Mouse (Mus musculus) heart, embryonic 11.5 days (tissue): ENCODE results near the gene Pde4b. TPM values are rescaled to one million over a fixed set of nuclear protein-coding genes. Genes with fewer than 3 reads are reported as not detected.

Experiments
- ATAC-seq: fragments of 200-750 bp; cut with Nextera tagmentation; replicated peaks from 2 replicates; pipeline ENCODE4 v1.8.0; 2017; ENCODE audit warnings: moderate library complexity; ENCODE audit not compliant: insufficient number of reproducible peaks, low FRiP score, low TSS enrichment
- H3K27ac ChIP-seq: fragments of 300-500 bp; sonication (generic); 2 replicates; pipeline ENCODE4 v1.5.1; 2014; ENCODE audit warnings: mild to moderate bottlenecking, low read depth, low read length
- H3K27me3 ChIP-seq: fragments of 300-500 bp; sonication (generic); 2 replicates; pipeline ENCODE4 v1.6.1; 2014; ENCODE audit warnings: mild to moderate bottlenecking, low read length, mixed read lengths; ENCODE audit not compliant: control insufficient read depth, insufficient read depth
- H3K36me3 ChIP-seq: fragments of 300-500 bp; sonication (generic); 2 replicates; pipeline ENCODE4 v1.6.1; 2014; ENCODE audit warnings: mild to moderate bottlenecking, low read length, moderate library complexity, mixed read lengths; ENCODE audit not compliant: control insufficient read depth, insufficient read depth
- H3K4me1 ChIP-seq: fragments of 300-500 bp; sonication (generic); 2 replicates; pipeline ENCODE4 v1.6.1; 2014; ENCODE audit warnings: low read length; ENCODE audit not compliant: control insufficient read depth, insufficient read depth
- H3K4me2 ChIP-seq: fragments of 300-500 bp; sonication (generic); 2 replicates; pipeline ENCODE4 v1.6.1; 2014; ENCODE audit warnings: mild to moderate bottlenecking, moderate library complexity
- H3K4me3 ChIP-seq: fragments of 300-500 bp; sonication (generic); 2 replicates; pipeline ENCODE4 v1.5.1; 2014; ENCODE audit warnings: low read depth, low read length
- H3K9ac ChIP-seq: fragments of 300-500 bp; sonication (generic); 2 replicates; pipeline ENCODE4 v1.6.1; 2014; ENCODE audit warnings: mild to moderate bottlenecking, low read depth, low read length, moderate library complexity
- H3K9me3 ChIP-seq: fragments of 300-500 bp; sonication (generic); replicated peaks from 2 replicates; pipeline ENCODE4 v1.6.1; 2016; ENCODE audit warnings: low read length; ENCODE audit not compliant: control insufficient read depth
- WGBS: fragments of 180-500 bp; shearing (Covaris S2); extraction: QIAGEN DNeasy Blood & Tissue Kit; methylation state at CpG from one replicate; pipeline ENCODE4 v1.1.7; 2014; ENCODE audit not compliant: insufficient replicate concordance; 5-methylcytosine and 5-hydroxymethylcytosine counted together
- polyA plus RNA-seq: library from polyadenylated mRNA; unstranded; fragments of >200 nt; fragmentation: Nextera tagmentation; extraction: Ambion mirVana; gene quantifications from 2 replicates; pipeline ENCODE4 v1.2.1, GENCODE M21; 2014

The Pde4b gene
- polyA plus RNA-seq, 1 experiment from 2014 or later: 23.9 TPM

- Histone ChIP-seq H3K27ac (no peak overlapping the region), H3K4me1 (peaks cover 17% of the 10 kb centered on the region), H3K9ac (no peak overlapping the region), H3K9me3 (no peaks in the 10 kb centered on the region), H3K4me2 (peak overlapping the region; percentile 55), H3K36me3 (no peaks in the 10 kb centered on the region), H3K27me3 (no peaks in the 10 kb centered on the region), H3K4me3 (no peak overlapping the region)
- ATAC-seq: no peak
- 54% methylated on average over 12 of the region's 12 CpGs for WGBS
Measured at GRCm38 (mm10) chr4:102588668-102589455, 501.5 kb downstream of the Pde4b start.

- Histone ChIP-seq H3K4me2 (peak overlapping the region; percentile 55), H3K27ac (no peak overlapping the region), H3K27me3 (no peaks in the 10 kb centered on the region), H3K36me3 (no peaks in the 10 kb centered on the region), H3K9ac (0 out of 2 replicates have a peak overlapping the region, but pooled peaks have one; percentile 28), H3K4me3 (peak overlapping the region; percentile 19; the same call in 1 of the 2 replicates), H3K9me3 (no peaks in the 10 kb centered on the region), H3K4me1 (peaks cover 16% of the 10 kb centered on the region)
- no peak for ATAC-seq
- 19% methylated on average over 9 of the region's 9 CpGs for WGBS
Measured at GRCm38 (mm10) chr4:102589537-102590031, 502.2 kb downstream of the Pde4b start.

GRCm38 (mm10) chr4:102591798-102592197 lies 504.5 kb downstream of the Pde4b start:
- WGBS: 63% methylated on average over 4 of the region's 4 CpGs
- Histone ChIP-seq H3K36me3 (peaks cover 7% of the 10 kb centered on the region), H3K4me2 (no peak overlapping the region), H3K9me3 (no peaks in the 10 kb centered on the region), H3K9ac (no peak overlapping the region), H3K4me3 (no peak overlapping the region), H3K27ac (no peak overlapping the region), H3K4me1 (peaks cover 12% of the 10 kb centered on the region), H3K27me3 (no peaks in the 10 kb centered on the region)
- ATAC-seq: no peak

GRCm38 (mm10) chr4:102592541-102592940 lies 505.2 kb downstream of the Pde4b start:
- Histone ChIP-seq H3K4me2 (no peak overlapping the region), H3K4me1 (peaks cover 12% of the 10 kb centered on the region), H3K4me3 (no peak overlapping the region), H3K27ac (no peak overlapping the region), H3K36me3 (peaks cover 7% of the 10 kb centered on the region), H3K9ac (no peak overlapping the region), H3K9me3 (no peaks in the 10 kb centered on the region), H3K27me3 (no peaks in the 10 kb centered on the region)
- no peak for ATAC-seq
- 80% methylated on average over 2 of the region's 2 CpGs for WGBS

GRCm38 (mm10) chr4:102593631-102594030 lies 506.3 kb downstream of the Pde4b start:
- 79% methylated on average over 4 of the region's 4 CpGs for WGBS
- Histone ChIP-seq H3K4me2 (no peak overlapping the region), H3K9me3 (no peaks in the 10 kb centered on the region), H3K27me3 (no peaks in the 10 kb centered on the region), H3K9ac (no peak overlapping the region), H3K27ac (no peak overlapping the region), H3K4me1 (peaks cover 10% of the 10 kb centered on the region), H3K4me3 (no peak overlapping the region), H3K36me3 (peaks cover 7% of the 10 kb centered on the region)
- no peak for ATAC-seq

- no peaks in the 10 kb centered on the region for H3K9me3 ChIP-seq
- H3K9ac ChIP-seq: no peak overlapping the region
- 89% methylated on average over 3 of the region's 3 CpGs for WGBS
- no peaks in the 10 kb centered on the region for H3K27me3 ChIP-seq
- no peak for ATAC-seq
- H3K4me3 ChIP-seq: no peak overlapping the region
- peaks cover 3% of the 10 kb centered on the region; the same call in 1 of the 2 replicates for H3K4me1 ChIP-seq
- H3K4me2 ChIP-seq: no peak overlapping the region
- no peak overlapping the region for H3K27ac ChIP-seq
- peaks cover 10% of the 10 kb centered on the region for H3K36me3 ChIP-seq
Measured at GRCm38 (mm10) chr4:102594506-102594905, 507.2 kb downstream of the Pde4b start.

GRCm38 (mm10) chr4:102603968-102604367 lies 516.6 kb downstream of the Pde4b start:
- Histone ChIP-seq H3K36me3 (peaks cover 11% of the 10 kb centered on the region), H3K9me3 (no peaks in the 10 kb centered on the region), H3K4me1 (no peaks in the 10 kb centered on the region), H3K9ac (no peak overlapping the region), H3K4me2 (no peak overlapping the region), H3K4me3 (no peak overlapping the region), H3K27me3 (no peaks in the 10 kb centered on the region), H3K27ac (no peak overlapping the region)
- no peak for ATAC-seq
- 56% methylated on average over 3 of the region's 3 CpGs for WGBS

GRCm38 (mm10) chr4:102605231-102605630 lies 517.9 kb downstream of the Pde4b start:
- Histone ChIP-seq H3K36me3 (peaks cover 8% of the 10 kb centered on the region), H3K27me3 (no peaks in the 10 kb centered on the region), H3K4me3 (no peak overlapping the region), H3K9ac (no peak overlapping the region), H3K4me1 (no peaks in the 10 kb centered on the region), H3K27ac (no peak overlapping the region), H3K9me3 (no peaks in the 10 kb centered on the region), H3K4me2 (no peak overlapping the region)
- WGBS: 82% methylated on average over 8 of the region's 8 CpGs
- ATAC-seq: no peak
